Mouse (Mus musculus) bone marrow macrophage, adult 2 months (primary cell): ENCODE results near the gene Usp1. TPM values are rescaled to one million over a fixed set of nuclear protein-coding genes. Genes with fewer than 3 reads are reported as not detected.
"Not testable (repeated sequence)": the region's sequence is repeated elsewhere in the genome, so short reads cannot be mapped to it uniquely, and the experiment has no call there.

Experiments
- H3K27ac ChIP-seq: 2 replicates; pipeline ENCODE4 v1.5.1; 2012; ENCODE audit warnings: low read depth, low read length; ENCODE audit not compliant: insufficient read depth
- H3K4me1 ChIP-seq: 2 replicates; pipeline ENCODE4 v1.6.1; 2012; ENCODE audit warnings: low read length; ENCODE audit not compliant: control insufficient read depth, insufficient read depth
- H3K4me3 ChIP-seq: 2 replicates; pipeline ENCODE4 v1.5.1; 2012; ENCODE audit warnings: mild to moderate bottlenecking, low read length, moderate library complexity; ENCODE audit not compliant: insufficient read depth
- CTCF ChIP-seq: IDR thresholded peaks from 2 replicates; pipeline ENCODE4 v1.5.1; 2012; ENCODE audit warnings: low read depth, mild to moderate bottlenecking, low read length, moderate library complexity
- POLR2A ChIP-seq: IDR thresholded peaks from 2 replicates; pipeline ENCODE4 v1.6.1; 2012; ENCODE audit warnings: mild to moderate bottlenecking, low read depth, low read length, borderline replicate concordance
- polyA plus RNA-seq: library from polyadenylated mRNA; stranded (reverse); fragments of >200 nt; gene quantifications from 2 replicates; pipeline ENCODE4 v1.2.4, GENCODE M21; 2012; ENCODE audit not compliant: missing spikeins, insufficient read depth, insufficient read length

Usp1 gene
- polyA plus RNA-seq, 1 experiment: 33.6 TPM

DNA sequence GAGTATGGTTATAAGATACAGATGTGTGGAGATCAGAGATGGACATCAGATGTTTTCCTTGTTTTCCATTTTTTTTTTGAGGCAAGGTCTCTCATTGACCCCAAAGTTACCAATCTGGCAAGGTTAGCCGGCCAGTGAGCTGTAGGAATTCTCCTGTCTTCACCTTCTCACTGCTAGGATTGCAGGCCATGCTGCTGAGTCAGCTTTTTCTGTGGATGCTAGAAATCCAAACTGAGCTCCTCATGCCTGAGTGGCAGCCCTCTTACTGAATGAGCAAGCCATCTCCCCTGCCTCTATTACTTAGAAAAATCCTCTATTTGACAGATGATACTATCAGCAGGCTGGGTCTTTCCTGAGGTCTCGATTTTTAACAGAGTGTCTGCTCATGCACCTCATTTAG lies 55.1 kb downstream of the Usp1 start:
- H3K4me1 ChIP-seq: no peaks in the 10 kb centered on the region
- no peak overlapping the region for H3K4me3 ChIP-seq
- no peak overlapping the region; the same call in 1 of the 2 replicates for H3K27ac ChIP-seq
- TF ChIP-seq POLR2A: no peak
- TF ChIP-seq CTCF: no peak

GRCm38 (mm10) chr4:98979976-98980375 lies 56.4 kb downstream of the Usp1 start:
- not testable (repeated sequence) for H3K4me1 ChIP-seq, H3K4me3 ChIP-seq, H3K27ac ChIP-seq

DNA sequence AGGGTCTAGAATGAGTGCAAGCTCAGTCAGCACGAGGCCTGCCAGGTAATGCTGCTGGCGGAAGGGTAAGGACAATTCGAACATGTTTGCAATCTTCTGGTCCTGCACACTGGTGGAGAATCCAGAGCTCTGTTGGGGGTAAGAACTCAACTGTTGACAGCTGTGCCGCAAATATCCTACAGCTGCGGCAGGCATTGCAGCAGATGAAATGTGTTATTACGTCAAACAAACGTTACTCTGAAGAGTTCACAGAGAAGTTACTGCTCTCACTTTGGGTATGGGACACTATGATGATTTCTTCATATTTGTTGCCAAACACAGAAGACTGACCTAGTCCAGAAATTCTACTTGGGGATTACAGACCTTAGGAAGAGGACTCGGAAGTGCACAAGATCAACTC lies 61.1 kb downstream of the Usp1 start:
- TF ChIP-seq CTCF: no peak
- TF ChIP-seq POLR2A: no peak
- Histone ChIP-seq H3K4me1 (no peaks in the 10 kb centered on the region), H3K4me3 (no peak overlapping the region), H3K27ac (no peak overlapping the region)

Other genes starting within 250 kb of the Usp1 start
- not detected in 2 replicates for gene L1td1, start 197.1 kb upstream of the Usp1 start, polyA plus RNA-seq
- gene Kank4, start 106.3 kb upstream of the Usp1 start, polyA plus RNA-seq: not detected in 2 replicates
- not detected in 2 replicates for gene I0C0044D17Rik, start 100.0 kb upstream of the Usp1 start, polyA plus RNA-seq
- gene Angptl3, start 107.1 kb downstream of the Usp1 start, polyA plus RNA-seq: 1.7 and 2.8 TPM in 2 replicates
- 42.5 and 53.5 TPM in 2 replicates for gene Dock7, start 197.1 kb downstream of the Usp1 start, polyA plus RNA-seq